Mouse (Mus musculus): ENCODE results near the gene Olfr1394.
"Not testable (repeated sequence)": the region's sequence is repeated elsewhere in the genome, so short reads cannot be mapped to it uniquely, and the experiment has no call there.

Gene Olfr1394

DNA sequence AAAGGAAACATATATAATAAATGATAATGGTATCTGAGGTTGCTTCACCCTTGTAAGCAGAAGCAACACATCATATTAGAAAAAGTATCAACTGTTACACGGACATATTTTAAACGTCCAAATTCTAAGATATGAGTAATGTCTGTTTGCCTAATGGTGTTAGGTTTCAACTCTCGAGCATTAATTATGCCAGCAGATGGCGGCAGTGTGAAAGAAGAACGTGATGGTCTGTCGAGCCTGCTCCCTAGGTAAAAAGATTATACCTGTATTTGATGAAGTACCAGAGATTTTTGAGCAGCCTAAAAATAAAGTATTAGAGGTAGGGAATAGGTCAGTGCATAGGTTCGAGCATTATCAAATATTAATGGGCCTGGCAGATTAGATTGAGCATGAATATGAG lies 35.6 kb downstream of the Olfr1394 start:
- DNase-seq (ENCODE audit: low spot score in 2 of 2): peak in 1 of 2 experiments; percentile 26

DNA sequence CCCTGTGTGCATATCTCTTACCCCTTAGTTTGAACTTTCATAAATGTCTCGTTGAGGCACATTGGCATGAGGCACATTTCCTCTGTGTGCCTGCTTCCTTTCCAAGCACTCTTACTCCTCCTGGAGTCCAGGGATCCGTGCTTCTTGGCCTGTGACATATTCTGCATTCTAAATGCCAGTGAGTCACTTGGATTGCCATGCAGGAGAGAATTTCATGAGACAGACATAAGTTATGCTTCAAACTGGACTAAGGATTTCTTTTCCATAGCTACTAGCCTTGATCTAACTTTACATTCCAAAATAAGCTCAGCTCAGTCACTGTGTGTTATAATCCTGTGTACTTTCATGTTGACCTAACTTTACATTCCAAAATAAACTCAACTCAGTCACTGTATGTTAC lies 36.9 kb downstream of the Olfr1394 start:
- no peak for DNase-seq (ENCODE audit: low spot score in 2 of 2)

DNA sequence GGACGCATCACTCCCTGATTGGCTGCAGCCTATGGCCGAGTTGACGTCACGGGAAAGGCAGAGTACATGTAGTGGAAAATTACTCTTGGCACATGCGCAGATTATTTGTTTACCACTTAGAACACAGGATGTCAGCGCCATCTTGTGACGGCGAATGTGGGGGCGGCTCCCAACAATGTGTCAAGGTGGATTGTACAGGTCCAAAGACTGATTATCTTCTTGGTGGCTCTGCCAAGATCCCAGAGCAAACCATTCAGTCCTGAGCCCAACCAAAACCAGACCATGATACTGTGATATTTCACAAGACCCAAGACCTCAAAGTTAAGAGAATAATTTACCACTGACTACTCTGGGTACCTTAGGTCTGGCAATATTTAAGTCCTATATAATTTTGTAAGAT lies 40.6 kb downstream of the Olfr1394 start:
- DNase-seq (ENCODE audit: low spot score in 2 of 2): not testable (repeated sequence)

DNA sequence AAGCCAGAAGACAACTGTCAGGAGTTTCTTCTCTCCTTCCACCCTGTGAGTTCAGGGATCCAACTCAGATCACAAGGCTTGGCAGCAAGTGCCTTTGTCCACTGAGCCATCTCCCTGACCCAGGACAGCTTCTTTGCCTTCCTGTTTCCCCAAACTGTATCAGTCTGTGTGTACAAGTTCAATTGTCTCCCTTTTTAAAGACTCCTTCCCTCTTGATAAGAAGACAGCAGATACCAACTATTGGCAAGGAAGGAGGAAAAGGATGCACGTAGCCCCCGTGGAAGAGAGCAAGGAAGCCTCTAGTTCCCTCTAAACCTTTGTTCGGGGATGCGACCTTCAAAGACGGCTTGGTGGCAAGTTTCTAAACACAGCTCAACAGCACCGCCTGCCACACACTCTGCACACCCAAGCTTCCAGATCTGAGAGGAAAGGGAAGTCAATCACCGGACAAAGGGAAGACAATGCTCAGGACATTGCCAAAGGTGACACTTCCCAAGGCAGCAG lies 41.7 kb downstream of the Olfr1394 start:
- DNase-seq (ENCODE audit: low spot score in 2 of 2): no peak

DNA sequence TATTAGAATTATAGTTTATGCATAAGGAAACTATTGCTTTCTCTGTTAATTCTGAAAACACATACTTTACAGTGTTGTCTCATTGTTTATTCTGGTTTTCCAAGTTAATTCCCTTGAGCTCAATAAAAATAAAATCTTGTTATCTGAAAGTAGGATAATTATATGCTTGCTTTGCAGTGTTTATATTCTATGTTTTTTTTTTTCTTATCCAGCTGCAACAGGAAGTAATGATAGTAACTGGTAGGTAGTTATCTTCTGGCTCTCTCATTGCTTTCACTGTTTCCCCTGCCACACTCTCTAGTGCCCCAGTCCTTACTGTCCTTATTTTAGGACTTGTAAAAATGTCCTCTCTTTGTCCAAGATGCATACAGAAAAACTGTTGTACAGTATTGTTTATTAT lies 46.5 kb downstream of the Olfr1394 start:
- DNase-seq (ENCODE audit: low spot score in 2 of 2): no peak

DNA sequence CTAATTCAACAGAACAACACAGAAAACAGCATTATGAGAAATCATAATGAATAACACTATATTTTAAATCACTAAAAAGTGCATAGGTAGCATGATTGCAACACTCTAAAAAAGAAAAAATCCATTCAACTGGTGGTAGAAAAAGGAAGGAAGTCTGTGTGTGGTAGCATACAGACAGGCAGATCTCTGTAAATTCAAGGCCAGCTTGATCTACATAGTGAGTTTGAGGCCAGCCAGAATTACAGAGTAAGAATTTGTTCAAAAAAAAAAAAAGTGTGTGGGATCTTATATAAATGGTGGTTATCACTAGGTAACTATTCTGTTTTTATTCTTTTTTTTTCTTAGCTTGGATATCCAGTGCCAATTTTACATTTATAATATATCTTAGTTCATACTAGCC lies 47.0 kb downstream of the Olfr1394 start:
- no peak for DNase-seq (ENCODE audit: low spot score in 2 of 2)

DNA sequence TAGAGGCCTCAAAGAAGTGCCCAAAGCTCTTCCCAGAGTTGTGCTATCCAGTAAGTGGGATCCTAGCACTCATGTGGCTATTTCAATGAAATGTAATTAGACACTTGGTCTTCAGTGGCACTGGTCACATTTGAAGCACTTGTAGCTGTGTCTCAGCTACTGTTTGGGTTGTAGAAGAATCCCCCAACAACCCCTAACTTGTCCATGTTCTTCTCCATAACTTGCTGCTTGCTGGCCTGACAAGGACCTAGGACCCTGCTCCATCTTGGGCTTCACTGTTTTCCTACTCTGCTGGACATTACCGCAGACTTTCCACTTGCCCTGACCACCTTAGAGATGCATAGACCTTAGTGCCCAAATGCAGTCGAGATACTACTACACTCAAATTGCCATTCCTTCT lies 47.9 kb downstream of the Olfr1394 start:
- DNase-seq (ENCODE audit: low spot score in 2 of 2): no peak

DNA sequence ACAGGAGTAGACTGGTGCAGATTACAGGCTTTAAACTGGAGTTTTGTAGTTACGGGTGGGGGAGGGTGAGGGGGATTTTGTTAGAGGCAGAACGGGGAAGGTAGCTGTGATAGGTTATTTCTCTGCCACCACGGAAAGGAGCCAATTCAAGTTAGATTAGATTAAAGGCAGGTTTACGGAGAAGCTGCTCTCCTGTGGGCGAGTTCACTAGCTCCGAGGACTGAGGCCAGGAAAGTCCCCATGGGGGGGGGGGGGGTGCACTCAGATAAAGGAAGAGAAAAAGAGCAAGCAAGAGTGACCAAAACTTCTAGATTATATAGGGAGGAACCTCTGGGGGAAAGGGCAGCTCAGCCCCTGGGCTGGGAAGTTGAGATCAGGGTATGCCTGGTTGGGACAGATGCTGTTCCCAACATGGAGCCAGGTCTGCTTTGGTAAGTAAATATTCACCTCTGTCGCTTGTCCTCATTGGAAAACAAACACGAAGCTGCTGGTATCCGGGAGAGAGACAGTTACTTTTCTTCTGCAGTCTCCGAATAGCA lies 48.4 kb downstream of the Olfr1394 start:
- DNase-seq (ENCODE audit: low spot score in 2 of 2): no peak

DNA sequence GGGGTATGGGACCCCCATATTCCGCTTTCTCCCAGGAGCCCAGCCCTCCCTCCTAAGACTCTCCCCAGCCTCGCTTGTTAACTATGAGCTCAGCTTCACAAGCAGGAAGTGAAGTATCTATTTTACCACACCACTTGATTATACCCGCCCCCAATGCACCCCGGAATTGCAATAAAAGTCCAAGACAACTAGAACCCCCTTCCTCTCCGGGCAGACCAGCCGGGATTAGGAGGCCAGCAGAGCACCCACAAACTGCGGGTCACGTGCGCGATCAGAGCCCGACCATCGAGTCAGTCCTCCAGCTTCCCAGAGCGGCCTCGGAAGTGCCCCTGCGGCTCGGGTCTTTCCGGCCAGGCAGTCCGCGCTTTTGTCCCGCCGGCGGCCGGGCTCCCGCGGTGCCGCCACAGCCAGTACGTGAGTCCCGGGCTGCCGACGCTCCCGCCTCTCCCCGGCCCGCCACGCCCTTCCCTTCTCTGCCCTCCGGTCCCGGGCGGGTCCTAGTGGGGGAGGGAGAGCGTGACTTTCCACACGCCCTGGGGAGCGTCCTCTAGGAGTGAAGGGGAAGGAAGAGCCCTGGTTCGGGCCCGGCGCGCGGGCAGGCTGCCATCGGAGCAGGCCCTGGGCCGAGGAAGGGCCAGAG lies 49.1 kb downstream of the Olfr1394 start, which contains the start of gene Zfp62:
Gene Zfp62, plus strand, starts transcription at position 164 of the 640 bp plus-strand sequence.
- peak; percentile 85 to 90 for DNase-seq (ENCODE audit: low spot score in 2 of 2)

DNA sequence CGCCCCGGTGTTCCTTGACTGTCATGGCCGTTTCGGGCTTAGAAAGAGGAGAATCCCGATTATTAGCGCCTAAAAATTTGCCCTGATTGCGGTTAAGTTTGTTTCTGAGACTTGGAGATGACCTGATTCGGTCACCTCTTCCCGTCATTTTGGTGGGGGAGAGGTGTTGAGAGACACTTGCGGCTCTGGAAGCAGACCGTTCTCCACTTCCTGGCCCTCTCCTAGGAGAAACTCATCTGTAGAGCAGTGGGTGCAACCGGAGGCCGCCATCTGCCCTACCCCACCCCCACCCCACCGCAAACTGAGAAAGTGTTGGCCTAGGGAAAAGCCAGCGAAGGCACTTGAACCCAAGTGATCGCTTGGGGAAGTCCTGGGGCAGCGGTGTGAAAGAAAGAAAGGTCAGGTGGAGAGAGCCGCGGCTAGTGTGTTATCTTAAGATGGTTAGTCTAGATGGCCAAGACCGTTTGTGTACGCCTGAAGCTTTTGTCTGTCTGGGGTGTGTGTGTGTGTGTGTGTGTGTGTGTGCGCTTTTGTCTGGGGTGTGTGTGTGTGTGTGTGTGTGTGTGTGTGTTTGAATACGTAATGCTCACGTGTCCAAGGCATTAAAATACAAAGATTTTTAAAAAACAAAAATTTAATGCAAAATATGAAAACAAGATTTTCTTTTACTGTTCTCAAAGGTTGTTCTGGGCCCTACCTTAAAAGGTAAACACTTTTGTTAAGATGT lies 49.8 kb downstream of the Olfr1394 start:
- DNase-seq (ENCODE audit: low spot score in 2 of 2): peak in 1 of 2 experiments; percentile 17

DNA sequence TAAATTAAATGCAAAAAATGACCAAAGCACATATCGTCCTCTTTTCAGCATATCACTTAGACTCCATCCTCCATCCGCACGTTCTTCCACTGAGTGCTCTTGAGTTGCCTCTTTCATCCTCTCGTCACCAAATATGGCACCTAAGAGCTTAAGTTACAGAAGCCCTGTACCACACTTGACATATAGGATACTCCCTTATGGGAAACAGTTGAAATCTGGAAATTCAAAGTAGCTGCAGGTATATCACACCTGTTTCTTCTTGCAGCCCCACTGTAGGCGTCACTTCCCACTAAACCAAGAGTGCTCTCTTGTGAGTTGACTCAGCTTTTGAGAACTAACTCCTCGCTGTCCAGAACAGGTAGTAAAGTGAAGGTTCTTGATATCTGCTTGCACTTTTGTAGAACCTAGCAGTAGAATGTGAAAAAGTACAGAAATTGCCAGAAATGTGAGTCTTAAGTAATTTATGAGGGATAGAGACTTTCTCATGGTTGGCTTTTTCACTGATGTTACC lies 51.0 kb downstream of the Olfr1394 start:
- DNase-seq (ENCODE audit: low spot score in 2 of 2): no peak

DNA sequence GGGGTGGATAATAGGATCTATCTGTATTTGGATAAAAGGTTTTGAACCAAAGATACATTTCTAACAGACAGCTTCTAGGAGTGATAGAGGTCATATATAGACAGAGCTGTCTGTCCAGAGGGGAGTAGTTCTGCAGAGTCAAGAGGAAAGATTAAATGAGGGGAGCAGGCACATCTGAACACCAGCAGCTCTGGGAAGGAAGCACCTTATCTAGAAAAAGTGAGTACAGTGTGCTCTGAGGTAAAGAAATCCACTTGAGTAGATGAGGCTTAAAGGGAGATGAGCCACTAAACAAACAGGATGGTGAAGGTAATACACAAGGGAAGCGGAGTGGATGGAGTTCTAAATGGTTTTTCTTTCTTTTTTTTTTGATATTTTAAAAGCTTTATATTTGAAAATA lies 53.3 kb downstream of the Olfr1394 start:
- DNase-seq (ENCODE audit: low spot score in 2 of 2): no peak

Measured in frontal cortex, postnatal 10 days (tissue).